Mouse (Mus musculus) liver, embryonic 14 days (tissue): ENCODE results near the gene Olfr338. TPM values are rescaled to one million over a fixed set of nuclear protein-coding genes. Genes with fewer than 3 reads are reported as not detected.

Experiments used
- polyA plus RNA-seq: library from polyadenylated mRNA; depleted of rRNA; stranded (reverse); fragments of >200 nt; gene quantifications from 2 replicates; pipeline ENCODE4 v1.2.3, GENCODE M21; 2012; rRNA removed

Gene Olfr338
- polyA plus RNA-seq = not detected in 2 replicates

GRCm38 (mm10) chr2:36373219-36373618 lies at the start of gene Olfr338:
TSS of gene Olfr338 (plus strand) at chr2:36373519.

GRCm38 (mm10) chr2:36418647-36419046 lies 45.3 kb downstream of the Olfr338 start, which contains the start of gene Olfr339:
TSS of gene Olfr339 (plus strand) at chr2:36418947.

Other genes with a start within 250 kb of the Olfr338 start
- gene Mrrf, start 237.1 kb upstream of the Olfr338 start, polyA plus RNA-seq = 7.5 and 9.6 TPM in 2 replicates
- 10.5 and 12.5 TPM in 2 replicates for gene Rbm18, start 236.7 kb upstream of the Olfr338 start, polyA plus RNA-seq
- gene Ptgs1, start 143.1 kb upstream of the Olfr338 start, polyA plus RNA-seq = 8.3 and 10.7 TPM in 2 replicates
- gene Olfr339, start 45.4 kb downstream of the Olfr338 start, polyA plus RNA-seq = not detected in 2 replicates
- gene Olfr340, start 79.1 kb downstream of the Olfr338 start, polyA plus RNA-seq = not detected in 2 replicates
- gene Olfr341, start 108.9 kb downstream of the Olfr338 start, polyA plus RNA-seq = not detected in 2 replicates
- gene Olfr342, start 151.5 kb downstream of the Olfr338 start, polyA plus RNA-seq = not detected in 2 replicates
- not detected in 2 replicates for gene Olfr344, start 193.1 kb downstream of the Olfr338 start, polyA plus RNA-seq